Mouse (Mus musculus): ENCODE data around the gene Qrfp. TPM values are rescaled to one million over a fixed set of nuclear protein-coding genes. Genes with fewer than 3 reads are reported as not detected.

The Qrfp gene
- total and polyA plus RNA-seq, 2 experiments from 2014 or later, result 0.04 TPM; not detected in 1

GRCm38 (mm10) chr2:31836985-31837384 is 26.6 kb upstream of the Qrfp start:
- H3K36me3 ChIP-seq (replicated peaks; ENCODE audit: control insufficient read depth, insufficient read depth, low read length), result no peaks in the 10 kb centered on the region
- WGBS, result 26% methylated on average over 6 of the region's 6 CpGs
- no peak overlapping the region for H3K9ac ChIP-seq (replicated peaks; ENCODE audit: low read depth, low read length)
- no peak overlapping the region for H3K27ac ChIP-seq (ENCODE audit: low read depth)
- H3K27me3 ChIP-seq (ENCODE audit: control insufficient read depth, insufficient read depth, low read length), result peaks cover 43% of the 10 kb centered on the region
- TF ChIP-seq CTCF (IDR thresholded peaks at IDR 0.05; ENCODE audit: low read depth) (no peak), EP300 (IDR thresholded peaks at IDR 0.05; ENCODE audit: low read depth) (no peak)
- H3K9me3 ChIP-seq (replicated peaks; ENCODE audit: control insufficient read depth, low read length), result no peaks in the 10 kb centered on the region
- ATAC-seq (ENCODE audit: insufficient read depth, low read depth) (no peak), DNase-seq (ENCODE audit: low spot score) (no peak)
- H3K4me3 ChIP-seq (ENCODE audit: low read depth, low read length), result no peak overlapping the region
- H3K4me1 ChIP-seq (ENCODE audit: control insufficient read depth, insufficient read depth), result no peaks in the 10 kb centered on the region
- no peak overlapping the region for H3K4me2 ChIP-seq (ENCODE audit: low read depth, low read length)

- no peak overlapping the region for H3K4me3 ChIP-seq (ENCODE audit: low read depth, low read length)
- no peak overlapping the region for H3K9ac ChIP-seq (replicated peaks; ENCODE audit: low read depth, low read length)
- DNase-seq (ENCODE audit: low spot score) (no peak), ATAC-seq (ENCODE audit: insufficient read depth, low read depth) (no peak)
- no peak overlapping the region for H3K4me2 ChIP-seq (ENCODE audit: low read depth, low read length)
- H3K9me3 ChIP-seq (replicated peaks; ENCODE audit: control insufficient read depth, low read length), result no peaks in the 10 kb centered on the region
- H3K36me3 ChIP-seq (replicated peaks; ENCODE audit: control insufficient read depth, insufficient read depth, low read length), result no peaks in the 10 kb centered on the region
- H3K4me1 ChIP-seq (ENCODE audit: control insufficient read depth, insufficient read depth), result no peaks in the 10 kb centered on the region
- TF ChIP-seq CTCF (IDR thresholded peaks at IDR 0.05; ENCODE audit: low read depth) (no peak), EP300 (IDR thresholded peaks at IDR 0.05; ENCODE audit: low read depth) (no peak)
- peaks cover 39% of the 10 kb centered on the region for H3K27me3 ChIP-seq (ENCODE audit: control insufficient read depth, insufficient read depth, low read length)
- H3K27ac ChIP-seq (ENCODE audit: low read depth), result no peak overlapping the region
- WGBS, result 73% methylated on average over 10 of the region's 10 CpGs
These were observed 25.7 kb upstream of the Qrfp start for GRCm38 (mm10) chr2:31836091-31836490.

GRCm38 (mm10) chr2:31828311-31828825 is 18.0 kb upstream of the Qrfp start:
- no peak for ATAC-seq (ENCODE audit: insufficient read depth, low read depth)
- TF ChIP-seq EP300 (IDR thresholded peaks at IDR 0.05; ENCODE audit: low read depth), result no peak
- TF ChIP-seq CTCF (IDR thresholded peaks at IDR 0.05; ENCODE audit: low read depth), result no peak
- H3K4me3 ChIP-seq (ENCODE audit: low read depth, low read length), result no peak overlapping the region
- H3K27ac ChIP-seq (ENCODE audit: low read depth), result no peak overlapping the region
- H3K9me3 ChIP-seq (replicated peaks; ENCODE audit: control insufficient read depth, low read length), result no peaks in the 10 kb centered on the region
- no peak for DNase-seq (ENCODE audit: low spot score)
- peaks cover 4% of the 10 kb centered on the region; the same call in 1 of the 2 replicates for H3K4me1 ChIP-seq (ENCODE audit: control insufficient read depth, insufficient read depth)
- H3K27me3 ChIP-seq (ENCODE audit: control insufficient read depth, insufficient read depth, low read length), result peaks cover 27% of the 10 kb centered on the region; the same call in 1 of the 2 replicates
- 23% methylated on average over 4 of the region's 4 CpGs for WGBS
- H3K9ac ChIP-seq (replicated peaks; ENCODE audit: low read depth, low read length), result no peak overlapping the region
- H3K4me2 ChIP-seq (ENCODE audit: low read depth, low read length), result no peak overlapping the region
- no peaks in the 10 kb centered on the region for H3K36me3 ChIP-seq (replicated peaks; ENCODE audit: control insufficient read depth, insufficient read depth, low read length)

DNA sequence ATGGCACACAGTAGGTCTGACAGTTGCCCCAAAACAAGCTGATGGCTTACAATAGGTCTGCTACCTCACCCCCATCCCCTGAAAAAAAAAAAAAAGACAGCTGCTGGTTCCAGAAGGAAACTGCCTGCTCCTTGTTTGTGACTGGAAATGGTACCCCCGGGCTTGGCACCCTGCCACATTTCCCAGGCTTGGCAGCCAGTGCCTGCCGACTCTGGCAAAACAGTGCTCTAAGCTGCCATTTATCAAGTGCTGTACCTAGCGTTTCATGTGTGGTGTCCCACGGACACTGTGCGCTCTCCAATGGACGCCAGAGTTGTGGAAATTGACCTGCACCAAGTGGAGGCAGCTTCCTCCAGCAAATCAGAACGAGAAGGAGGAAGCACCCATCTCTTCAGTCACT is 17.5 kb upstream of the Qrfp start:
- Histone ChIP-seq H3K27me3 (ENCODE audit: control insufficient read depth, insufficient read depth, low read length) (peaks cover 29% of the 10 kb centered on the region), H3K9me3 (replicated peaks; ENCODE audit: control insufficient read depth, low read length) (no peaks in the 10 kb centered on the region), H3K9ac (replicated peaks; ENCODE audit: low read depth, low read length) (no peak overlapping the region), H3K4me3 (ENCODE audit: low read depth, low read length) (no peak overlapping the region), H3K36me3 (replicated peaks; ENCODE audit: control insufficient read depth, insufficient read depth, low read length) (no peaks in the 10 kb centered on the region), H3K27ac (ENCODE audit: low read depth) (no peak overlapping the region), H3K4me1 (ENCODE audit: control insufficient read depth, insufficient read depth) (peaks cover 4% of the 10 kb centered on the region; the same call in 1 of the 2 replicates), H3K4me2 (ENCODE audit: low read depth, low read length) (no peak overlapping the region)
- WGBS, result 25% methylated on average over 7 of the region's 7 CpGs
- DNase-seq (ENCODE audit: low spot score) (no peak), ATAC-seq (ENCODE audit: insufficient read depth, low read depth) (no peak)
- no peak for TF ChIP-seq CTCF (IDR thresholded peaks at IDR 0.05; ENCODE audit: low read depth)
- TF ChIP-seq EP300 (IDR thresholded peaks at IDR 0.05; ENCODE audit: low read depth), result no peak

GRCm38 (mm10) chr2:31826094-31827085 is 16.0 kb upstream of the Qrfp start:
- Histone ChIP-seq H3K4me2 (ENCODE audit: low read depth, low read length) (no peak overlapping the region), H3K9me3 (replicated peaks; ENCODE audit: control insufficient read depth, low read length) (no peaks in the 10 kb centered on the region), H3K27me3 (ENCODE audit: control insufficient read depth, insufficient read depth, low read length) (peaks cover 34% of the 10 kb centered on the region), H3K9ac (replicated peaks; ENCODE audit: low read depth, low read length) (no peak overlapping the region), H3K36me3 (replicated peaks; ENCODE audit: control insufficient read depth, insufficient read depth, low read length) (no peaks in the 10 kb centered on the region), H3K4me3 (ENCODE audit: low read depth, low read length) (no peak overlapping the region), H3K4me1 (ENCODE audit: control insufficient read depth, insufficient read depth) (peaks cover 4% of the 10 kb centered on the region; the same call in 1 of the 2 replicates), H3K27ac (ENCODE audit: low read depth) (no peak overlapping the region)
- 79% methylated on average over 14 of the region's 14 CpGs for WGBS
- TF ChIP-seq EP300 (IDR thresholded peaks at IDR 0.05; ENCODE audit: low read depth), result no peak
- no peak for TF ChIP-seq CTCF (IDR thresholded peaks at IDR 0.05; ENCODE audit: low read depth)
- no peak for ATAC-seq (ENCODE audit: insufficient read depth, low read depth)
- no peak for DNase-seq (ENCODE audit: low spot score)
